Mouse (Mus musculus) liver, embryonic 14.5 days (tissue): ENCODE data around the gene Farp1.

Source experiments
- CTCF ChIP-seq: IDR thresholded peaks from 2 replicates; pipeline ENCODE4 v1.5.1; 2016; ENCODE audit warnings: antibody characterized with exemption, low read depth, control low read depth
- EP300 ChIP-seq: IDR thresholded peaks from 2 replicates; pipeline ENCODE4 v1.6.1; 2016; ENCODE audit warnings: antibody characterized with exemption, low read depth

DNA sequence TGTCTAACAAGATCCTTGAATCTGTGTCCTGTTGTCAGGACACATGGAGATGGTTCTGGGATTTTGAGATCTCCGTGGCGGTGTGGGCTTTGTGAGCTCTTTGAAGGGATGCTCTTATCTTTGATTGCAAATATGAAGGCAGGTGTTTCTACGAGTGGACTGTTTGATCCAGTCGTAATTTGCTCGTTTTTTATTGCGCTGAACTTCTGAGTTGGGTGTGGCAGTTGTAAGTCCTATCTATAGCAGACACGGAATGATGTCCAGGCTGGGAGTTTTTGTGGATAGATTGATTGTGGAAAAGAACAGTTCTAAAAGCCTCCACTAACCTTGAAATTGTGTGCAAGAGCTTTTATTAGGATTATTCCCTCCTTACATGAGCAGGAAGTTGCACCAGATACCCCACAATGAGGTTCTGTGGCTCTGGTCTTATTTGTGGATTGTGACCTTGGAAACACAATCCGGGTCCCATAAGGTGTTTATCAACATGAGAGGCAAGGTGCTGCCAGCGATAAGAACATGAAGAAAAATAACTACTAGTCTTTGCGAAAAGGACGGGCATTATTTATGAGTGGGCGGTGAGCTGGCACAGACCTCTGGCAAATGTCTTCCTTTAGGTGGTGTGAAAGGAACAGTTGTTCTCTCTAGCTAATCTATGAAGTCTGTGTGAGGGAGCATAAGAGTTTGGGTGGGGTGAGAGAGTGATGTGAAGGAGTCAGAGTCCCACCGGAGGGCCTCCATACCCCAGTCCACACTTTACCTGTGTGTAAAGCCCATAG is 75.7 kb downstream of the Farp1 start:
- peak; percentile 47 for TF ChIP-seq EP300
- TF ChIP-seq CTCF = no peak
